Mouse (Mus musculus) liver, embryonic 11.5 days (tissue): ENCODE results near the gene Dtx4. TPM values are rescaled to one million over a fixed set of nuclear protein-coding genes. Genes with fewer than 3 reads are reported as not detected.

Source experiments
- ATAC-seq: fragments of 200-750 bp; cut with Nextera tagmentation; replicated peaks from 2 replicates; pipeline ENCODE4 v1.8.0; 2017; ENCODE audit warnings: moderate number of reproducible peaks, mild to moderate bottlenecking, moderate TSS enrichment, moderate library complexity; ENCODE audit not compliant: low FRiP score
- DNase-seq: peaks from one replicate; pipeline ENCODE4 v3.0.0-alpha.2; 2017; ENCODE audit warnings: low spot score
- H3K27ac ChIP-seq: fragments of 300-500 bp; sonication (generic); 2 replicates; pipeline ENCODE4 v1.5.1; 2014; ENCODE audit warnings: mild to moderate bottlenecking, low read depth, low read length, control low read depth
- H3K27me3 ChIP-seq: fragments of 300-500 bp; sonication (generic); replicated peaks from 2 replicates; pipeline ENCODE4 v1.6.1; 2014; ENCODE audit warnings: low read length, mixed read lengths; ENCODE audit not compliant: control insufficient read depth, insufficient read depth
- H3K36me3 ChIP-seq: fragments of 300-500 bp; sonication (generic); 2 replicates; pipeline ENCODE4 v1.6.1; 2014; ENCODE audit warnings: mild to moderate bottlenecking, low read length, moderate library complexity, mixed read lengths; ENCODE audit not compliant: control insufficient read depth, insufficient read depth
- H3K4me1 ChIP-seq: fragments of 300-500 bp; sonication (generic); replicated peaks from 2 replicates; pipeline ENCODE4 v1.6.1; 2014; ENCODE audit warnings: low read length, mixed read lengths; ENCODE audit not compliant: control insufficient read depth, insufficient read depth
- H3K4me2 ChIP-seq: fragments of 300-500 bp; sonication (generic); 2 replicates; pipeline ENCODE4 v1.6.1; 2014; ENCODE audit warnings: mild to moderate bottlenecking, control low read depth, moderate library complexity
- H3K4me3 ChIP-seq: fragments of 300-500 bp; sonication (generic); 2 replicates; pipeline ENCODE4 v1.5.1; 2014; ENCODE audit warnings: low read depth, low read length, control low read depth
- H3K9ac ChIP-seq: fragments of 300-500 bp; sonication (generic); 2 replicates; pipeline ENCODE4 v1.6.1; 2014; ENCODE audit warnings: low read depth, low read length, control low read depth
- H3K9me3 ChIP-seq: fragments of 300-500 bp; sonication (generic); 2 replicates; pipeline ENCODE4 v1.6.1; 2016; ENCODE audit warnings: low read length, inconsistent platforms, mixed read lengths; ENCODE audit not compliant: control insufficient read depth
- WGBS: fragments of 180-500 bp; shearing (Covaris S2); extraction: QIAGEN DNeasy Blood & Tissue Kit; methylation state at CpG from one replicate; pipeline ENCODE4 v1.1.7; 2014; 5-methylcytosine and 5-hydroxymethylcytosine counted together
- polyA plus RNA-seq: library from polyadenylated mRNA; unstranded; fragments of >200 nt; fragmentation: Nextera tagmentation; extraction: Ambion mirVana; gene quantifications from 2 replicates; pipeline ENCODE4 v1.2.1, GENCODE M21; 2014

Gene Dtx4
- polyA plus RNA-seq, 1 experiment from 2014 or later, result 3.8 TPM

DNA sequence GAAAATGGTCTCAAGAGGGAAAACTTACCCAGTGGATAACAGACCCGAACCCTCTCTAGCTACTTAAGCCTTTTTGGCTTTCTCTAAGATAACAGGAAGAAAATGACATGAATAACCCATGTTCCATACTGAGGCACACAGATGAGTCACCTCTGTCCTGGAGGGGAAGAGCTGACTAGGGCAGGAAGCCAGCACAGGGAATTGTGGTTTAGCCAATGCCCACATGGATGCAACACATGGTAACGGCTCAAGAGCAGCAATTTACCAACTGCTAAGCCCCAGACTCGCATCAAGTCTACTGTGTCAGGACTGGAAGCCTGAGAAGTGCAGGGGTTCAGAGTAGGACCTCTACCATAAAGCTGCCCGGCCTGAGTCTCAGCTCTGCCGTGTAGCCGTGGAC lies 22.9 kb downstream of the Dtx4 start:
- ATAC-seq (no peak), DNase-seq (no peak)
- Histone ChIP-seq H3K36me3 (no peaks in the 10 kb centered on the region), H3K4me2 (no peak overlapping the region), H3K27me3 (no peaks in the 10 kb centered on the region), H3K4me1 (no peaks in the 10 kb centered on the region), H3K9me3 (no peaks in the 10 kb centered on the region), H3K27ac (no peak overlapping the region), H3K4me3 (no peak overlapping the region), H3K9ac (no peak overlapping the region)
- 66% methylated on average over 6 of the region's 6 CpGs for WGBS

GRCm38 (mm10) chr19:12476721-12477270 lies 24.5 kb downstream of the Dtx4 start:
- H3K27ac ChIP-seq, result no peak overlapping the region
- H3K9ac ChIP-seq, result no peak overlapping the region
- no peak overlapping the region for H3K4me3 ChIP-seq
- ATAC-seq, result no peak
- no peaks in the 10 kb centered on the region for H3K4me1 ChIP-seq
- 40% methylated on average over 4 of the region's 5 CpGs for WGBS
- H3K36me3 ChIP-seq, result no peaks in the 10 kb centered on the region
- no peak overlapping the region for H3K4me2 ChIP-seq
- H3K9me3 ChIP-seq, result no peaks in the 10 kb centered on the region
- H3K27me3 ChIP-seq, result no peaks in the 10 kb centered on the region
- no peak for DNase-seq

GRCm38 (mm10) chr19:12475380-12476250 lies 25.6 kb downstream of the Dtx4 start:
- DNase-seq, result no peak
- H3K4me1 ChIP-seq, result no peaks in the 10 kb centered on the region
- no peaks in the 10 kb centered on the region for H3K27me3 ChIP-seq
- no peak; the same call in 1 of the 2 replicates for ATAC-seq
- no peaks in the 10 kb centered on the region for H3K9me3 ChIP-seq
- H3K27ac ChIP-seq, result no peak overlapping the region
- H3K36me3 ChIP-seq, result no peaks in the 10 kb centered on the region
- H3K4me2 ChIP-seq, result no peak overlapping the region
- H3K9ac ChIP-seq, result no peak overlapping the region
- no peak overlapping the region for H3K4me3 ChIP-seq
- 73% methylated on average over 15 of the region's 15 CpGs for WGBS

- H3K27me3 ChIP-seq, result no peaks in the 10 kb centered on the region
- H3K27ac ChIP-seq, result no peak overlapping the region
- no peak overlapping the region for H3K4me2 ChIP-seq
- H3K9ac ChIP-seq, result no peak overlapping the region
- H3K4me1 ChIP-seq, result no peaks in the 10 kb centered on the region
- no peaks in the 10 kb centered on the region for H3K9me3 ChIP-seq
- 84% methylated on average over 4 of the region's 4 CpGs for WGBS
- DNase-seq (no peak), ATAC-seq (no peak)
- H3K4me3 ChIP-seq, result no peak overlapping the region
- H3K36me3 ChIP-seq, result no peaks in the 10 kb centered on the region
Measured at GRCm38 (mm10) chr19:12473951-12474350, 27.3 kb downstream of the Dtx4 start.

GRCm38 (mm10) chr19:12473201-12473641 lies 28.0 kb downstream of the Dtx4 start:
- Histone ChIP-seq H3K4me2 (no peak overlapping the region), H3K9ac (no peak overlapping the region), H3K9me3 (no peaks in the 10 kb centered on the region), H3K27ac (no peak overlapping the region), H3K27me3 (no peaks in the 10 kb centered on the region), H3K4me1 (no peaks in the 10 kb centered on the region), H3K4me3 (no peak overlapping the region), H3K36me3 (no peaks in the 10 kb centered on the region)
- 64% methylated on average over 4 of the region's 4 CpGs for WGBS
- ATAC-seq (no peak), DNase-seq (no peak)

- WGBS, result 75% methylated on average over 5 of the region's 5 CpGs
Measured at GRCm38 (mm10) chr19:12472381-12472976, 28.8 kb downstream of the Dtx4 start.

DNA sequence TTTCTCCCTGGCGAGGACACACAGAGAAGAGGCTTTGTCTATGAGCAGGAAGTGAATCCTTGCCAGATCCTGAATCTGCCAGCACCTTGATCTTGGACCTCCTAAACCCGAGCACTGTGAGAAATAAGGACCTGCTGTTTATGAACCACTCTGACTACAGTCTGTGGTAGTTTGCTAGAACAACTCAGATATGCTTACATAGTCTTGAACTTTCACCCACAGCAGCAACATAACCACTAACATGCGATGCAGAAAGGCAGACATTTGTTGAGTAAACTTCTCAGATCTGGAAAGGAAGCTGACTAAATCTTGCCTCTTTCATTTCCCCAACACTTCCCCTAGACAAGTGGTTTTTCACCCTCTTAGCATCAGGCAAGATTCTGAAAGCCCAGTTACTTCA lies 29.4 kb downstream of the Dtx4 start:
- Histone ChIP-seq H3K9me3 (no peaks in the 10 kb centered on the region), H3K4me1 (no peaks in the 10 kb centered on the region), H3K4me3 (no peak overlapping the region), H3K36me3 (no peaks in the 10 kb centered on the region), H3K9ac (no peak overlapping the region), H3K27me3 (no peaks in the 10 kb centered on the region), H3K27ac (no peak overlapping the region), H3K4me2 (no peak overlapping the region)
- DNase-seq, result no peak
- no peak for ATAC-seq
- WGBS, result 65% methylated on average over 3 of the region's 3 CpGs

More at GRCm38 (mm10) chr19:12472381-12472976, 28.8 kb downstream of the Dtx4 start:
- Histone ChIP-seq H3K27ac (no peak overlapping the region), H3K27me3 (no peaks in the 10 kb centered on the region), H3K9ac (no peak overlapping the region), H3K9me3 (no peaks in the 10 kb centered on the region), H3K4me1 (no peaks in the 10 kb centered on the region), H3K36me3 (no peaks in the 10 kb centered on the region), H3K4me3 (no peak overlapping the region), H3K4me2 (no peak overlapping the region)
- no peak for ATAC-seq
- DNase-seq, result no peak

DNA sequence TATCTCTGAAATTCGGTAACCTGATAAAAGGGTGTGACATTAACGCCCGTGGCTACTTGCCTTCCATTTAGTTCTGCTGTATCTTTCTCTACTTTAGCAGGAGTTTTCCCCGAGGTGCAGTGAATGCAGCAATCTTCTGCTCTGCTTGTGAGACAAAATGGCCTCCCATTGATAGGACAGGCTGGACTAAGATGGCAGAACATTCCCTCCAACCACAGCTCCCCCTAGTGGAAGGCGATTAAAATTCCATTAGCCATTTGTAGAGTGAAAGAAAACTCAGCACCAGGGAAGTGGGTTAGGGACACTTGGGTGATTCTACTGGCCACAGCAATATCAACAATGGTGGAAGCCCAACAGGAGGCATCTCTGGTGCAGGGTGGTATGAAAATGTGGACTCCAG lies 33.8 kb downstream of the Dtx4 start:
- H3K27ac ChIP-seq, result no peak overlapping the region
- H3K4me1 ChIP-seq, result no peaks in the 10 kb centered on the region
- WGBS, result 72% methylated on average over 5 of the region's 5 CpGs
- H3K27me3 ChIP-seq, result no peaks in the 10 kb centered on the region
- DNase-seq (no peak), ATAC-seq (no peak)
- no peak overlapping the region for H3K4me3 ChIP-seq
- no peaks in the 10 kb centered on the region for H3K36me3 ChIP-seq
- no peak overlapping the region for H3K9ac ChIP-seq
- no peak overlapping the region for H3K4me2 ChIP-seq
- no peaks in the 10 kb centered on the region for H3K9me3 ChIP-seq
